Mouse (Mus musculus) kidney, adult 9 months (tissue): ENCODE measurements around the gene Ttyh1.

Source experiments
- DNase-seq: peaks from one replicate; pipeline ENCODE4 v3.0.0; 2022

Gene Ttyh1

DNA sequence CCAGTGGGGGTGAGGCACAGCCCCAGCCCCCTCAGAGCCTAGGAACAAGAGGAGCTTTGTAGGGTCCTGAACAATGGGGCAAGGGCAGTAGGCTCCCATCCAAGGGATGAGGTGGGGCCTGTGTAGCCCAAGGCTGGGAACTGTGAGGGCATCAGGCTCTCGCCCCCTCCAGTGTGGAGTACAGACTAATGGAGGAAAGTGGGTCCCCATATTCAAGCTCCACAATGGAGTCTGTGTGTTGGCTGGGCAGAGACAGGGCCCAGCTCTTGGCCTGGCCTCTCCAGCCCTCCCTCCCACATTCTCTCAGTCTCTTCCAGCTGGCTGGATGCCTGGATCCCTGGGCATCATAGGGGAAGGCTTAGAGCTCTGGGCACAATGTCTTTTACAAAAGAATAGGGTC lies 4.5 kb downstream of the Ttyh1 start:
- no peak for DNase-seq

GRCm38 (mm10) chr7:4124315-4124759 lies 5.1 kb downstream of the Ttyh1 start:
- no peak for DNase-seq

DNA sequence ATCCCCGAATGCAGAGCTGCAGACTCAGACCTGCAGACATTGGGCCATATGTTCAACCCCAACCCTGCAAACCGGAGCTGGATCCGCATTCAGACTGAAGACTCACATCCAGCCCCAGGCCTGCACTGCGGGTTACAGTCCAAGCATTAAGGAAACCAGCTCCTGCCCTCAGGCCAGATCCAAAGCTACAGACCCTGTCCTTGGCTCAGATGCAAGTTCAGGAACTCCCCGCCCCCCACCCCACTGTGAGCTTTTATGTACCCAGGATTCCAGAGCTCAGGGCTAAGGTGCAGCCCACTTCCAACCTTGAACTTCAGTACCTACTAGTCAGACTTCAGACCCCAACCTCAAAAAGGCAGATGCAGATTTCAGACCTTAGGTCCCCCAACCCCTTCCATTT lies 5.6 kb downstream of the Ttyh1 start:
- no peak for DNase-seq

DNA sequence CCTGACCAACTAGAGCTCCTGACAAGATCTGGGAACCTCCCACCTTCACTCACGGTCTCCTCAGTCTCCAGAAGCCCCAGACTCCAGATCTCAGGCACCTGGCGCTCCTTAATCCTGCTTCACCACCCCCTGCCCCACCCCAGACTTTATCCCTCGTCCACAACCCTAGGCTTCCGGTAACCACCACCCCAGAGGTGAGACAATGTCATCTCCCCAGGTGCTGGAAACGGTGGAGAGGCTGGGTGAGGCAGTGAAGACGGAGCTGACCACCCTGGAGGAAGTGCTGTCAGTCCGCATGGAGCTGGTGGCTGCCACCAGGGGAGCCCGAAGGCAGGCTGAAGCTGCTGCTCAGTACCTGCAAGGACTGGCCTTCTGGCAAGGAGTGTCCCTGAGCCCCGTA lies 6.1 kb downstream of the Ttyh1 start:
- no peak for DNase-seq

- DNase-seq = no peak
These were observed 8.0 kb downstream of the Ttyh1 start for GRCm38 (mm10) chr7:4126992-4127785.

DNA sequence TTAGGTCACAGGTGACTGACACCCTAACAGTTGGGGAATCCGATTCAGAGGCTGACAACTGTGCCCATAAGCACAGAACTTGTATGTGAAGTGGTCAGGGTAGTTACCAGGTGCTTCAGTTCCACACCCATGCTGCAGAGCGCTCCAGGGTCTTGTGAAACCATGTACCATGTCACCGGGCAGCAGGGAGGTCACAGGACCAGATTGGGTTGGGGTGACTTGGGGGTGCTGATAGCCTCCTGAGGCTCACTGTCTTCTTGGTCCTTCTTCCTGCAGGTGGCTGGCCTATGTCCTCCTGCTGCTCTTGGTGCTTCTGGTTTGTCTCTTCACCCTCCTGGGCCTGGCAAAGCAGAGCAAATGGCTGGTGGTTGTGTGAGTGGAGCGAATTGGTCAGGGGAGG lies 8.7 kb downstream of the Ttyh1 start:
- DNase-seq = no peak

- DNase-seq = no peak
These were observed 9.7 kb downstream of the Ttyh1 start for GRCm38 (mm10) chr7:4128860-4129259.

GRCm38 (mm10) chr7:4130686-4131452 lies 11.7 kb downstream of the Ttyh1 start:
- peak; percentile 83 for DNase-seq

DNA sequence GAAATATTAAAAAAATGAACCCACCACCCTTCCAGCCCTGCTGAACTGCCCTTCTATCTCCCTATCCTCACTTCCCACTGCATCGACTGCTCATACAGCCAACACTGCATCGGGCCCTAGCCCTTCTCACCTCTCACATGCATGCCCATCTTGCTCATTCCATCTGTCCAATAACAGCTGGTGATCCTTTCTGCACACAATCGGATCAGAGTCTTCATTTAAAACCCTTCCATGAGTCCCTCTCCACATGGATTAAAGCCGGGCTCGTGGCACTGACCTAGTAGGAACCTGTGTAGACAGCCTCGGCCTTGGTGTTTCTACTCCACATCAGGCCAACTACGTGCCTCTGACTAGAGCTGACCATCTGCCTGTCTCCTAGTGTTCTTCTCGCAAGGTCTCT lies 12.8 kb downstream of the Ttyh1 start:
- DNase-seq = no peak

DNA sequence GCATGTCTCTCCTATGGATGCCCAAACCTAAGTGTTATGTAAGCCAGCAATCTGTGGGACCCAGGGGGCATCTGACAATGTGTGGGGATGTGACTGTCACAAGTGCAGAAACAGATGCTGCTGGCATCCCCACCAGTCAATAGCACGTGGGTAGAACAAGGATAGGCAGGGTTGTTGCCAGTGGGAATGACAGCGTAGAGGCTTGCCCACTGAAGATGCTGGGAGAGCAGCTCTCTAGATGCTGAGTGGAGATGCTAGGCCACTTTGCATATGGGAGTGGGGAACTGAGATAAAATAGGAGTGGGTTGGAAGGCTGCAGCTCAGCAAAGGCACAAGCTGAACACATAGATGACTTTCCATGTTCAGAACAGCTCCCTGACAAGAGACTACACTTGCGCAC lies 13.4 kb downstream of the Ttyh1 start:
- DNase-seq = no peak

GRCm38 (mm10) chr7:4132998-4133397 lies 13.8 kb downstream of the Ttyh1 start:
- no peak for DNase-seq

DNA sequence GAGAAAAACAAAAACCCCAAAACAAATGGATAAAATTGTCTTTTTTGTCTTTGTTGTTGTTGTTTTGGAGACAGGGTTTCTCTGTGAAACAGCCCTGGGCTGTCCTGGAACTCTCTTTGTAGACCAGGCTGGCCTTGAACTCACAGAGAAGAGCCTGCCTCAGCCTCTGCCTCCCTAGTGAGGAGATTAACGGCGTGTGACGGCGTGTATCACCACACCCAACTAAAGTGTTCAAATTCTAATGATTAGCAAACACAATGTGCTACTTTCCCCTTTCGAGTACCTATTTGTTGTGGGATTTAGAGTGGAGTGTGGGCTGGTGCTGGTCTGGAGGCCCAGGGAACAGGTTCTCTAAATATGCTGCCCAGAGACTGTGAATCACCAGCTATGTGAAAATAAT lies 15.7 kb downstream of the Ttyh1 start:
- DNase-seq = no peak

- DNase-seq = no peak
These were observed 17.2 kb downstream of the Ttyh1 start for GRCm38 (mm10) chr7:4136404-4136770.

DNA sequence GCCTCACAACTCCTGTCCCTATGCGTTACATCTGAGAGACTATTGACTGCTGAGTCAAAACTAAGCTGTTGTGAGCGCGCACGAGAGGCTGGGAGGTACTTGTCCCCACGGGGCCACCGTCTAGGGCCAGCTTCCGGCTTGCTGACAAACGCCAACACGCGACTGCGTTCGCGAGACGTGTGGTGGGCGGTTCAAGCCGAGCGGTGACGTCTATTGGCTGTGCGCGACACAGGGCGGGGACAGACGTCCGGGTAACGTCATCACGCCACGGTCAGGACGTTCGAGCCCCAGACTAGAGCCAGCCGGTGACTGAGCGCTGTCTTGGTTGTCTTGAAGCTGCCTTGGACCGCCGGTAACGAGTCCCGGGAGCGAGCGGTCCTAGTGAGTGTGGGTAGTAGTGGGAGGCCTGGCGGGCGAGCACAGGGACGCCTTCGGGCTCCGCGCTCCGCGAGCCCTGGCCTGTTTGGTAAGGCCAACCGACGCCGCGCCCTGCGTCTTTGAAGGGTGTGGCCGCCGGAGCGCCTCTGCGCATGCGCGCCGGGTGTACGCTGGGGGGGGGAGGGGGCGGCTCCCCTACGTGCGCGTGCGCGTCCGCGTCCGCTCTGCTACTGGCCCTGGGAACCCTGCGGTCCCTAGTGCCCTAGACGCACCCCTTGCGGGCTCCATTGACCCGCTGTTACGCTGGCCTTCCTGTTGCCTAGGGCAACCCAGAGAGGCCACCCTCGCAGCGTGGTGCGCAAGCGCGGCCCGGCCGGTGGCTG lies 17.7 kb downstream of the Ttyh1 start, which contains the start of gene Leng8:
Gene Leng8, plus strand, starts transcription at position 269 of the 761 bp plus-strand sequence.
- peak; percentile 99 for DNase-seq

DNA sequence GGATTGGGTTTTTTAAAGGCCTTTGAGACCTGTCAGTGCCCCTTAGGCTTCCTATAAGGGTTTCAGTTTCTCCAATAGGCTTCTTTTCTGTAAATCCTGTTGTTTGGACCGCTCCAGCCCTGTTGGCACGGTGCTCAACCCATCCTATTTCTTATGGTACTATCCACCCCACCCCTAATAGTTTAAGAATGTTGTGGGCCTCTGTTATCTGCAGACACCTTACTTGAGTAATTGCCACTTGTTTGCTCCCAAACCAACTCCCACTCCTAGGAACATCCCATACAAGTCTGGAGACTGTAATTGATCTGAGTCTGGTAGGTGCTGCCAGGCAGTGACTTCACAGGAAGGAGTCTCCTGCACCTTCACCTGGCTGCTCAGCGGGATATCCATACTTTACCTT lies 18.5 kb downstream of the Ttyh1 start:
- DNase-seq = no peak

- DNase-seq = no peak
These were observed 19.0 kb downstream of the Ttyh1 start for GRCm38 (mm10) chr7:4138181-4138580.

GRCm38 (mm10) chr7:4138671-4139070 lies 19.5 kb downstream of the Ttyh1 start:
- no peak for DNase-seq

- no peak for DNase-seq
These were observed 20.2 kb downstream of the Ttyh1 start for GRCm38 (mm10) chr7:4139391-4139790.

- DNase-seq = no peak
These were observed 22.6 kb downstream of the Ttyh1 start for GRCm38 (mm10) chr7:4141648-4142325.

GRCm38 (mm10) chr7:4142796-4143445 lies 23.7 kb downstream of the Ttyh1 start:
- DNase-seq = no peak

- no peak for DNase-seq
These were observed 24.3 kb downstream of the Ttyh1 start for GRCm38 (mm10) chr7:4143506-4143905.

- DNase-seq = no peak
These were observed 24.8 kb downstream of the Ttyh1 start for GRCm38 (mm10) chr7:4144046-4144445.
